Mouse (Mus musculus) large intestine, adult 2 months (tissue): ENCODE data around the gene Pphln1. TPM values are rescaled to one million over a fixed set of nuclear protein-coding genes. Genes with fewer than 3 reads are reported as not detected.

ENCODE experiments used
- DNase-seq: peaks from one replicate; pipeline ENCODE4 v3.0.0-alpha.2; 2012; ENCODE audit warnings: low read depth, low spot score
- WGBS: fragments of 180-500 bp; shearing (Covaris S2); methylation state at CpG from one replicate; pipeline ENCODE4 v1.1.7; 2018; 5-methylcytosine and 5-hydroxymethylcytosine counted together
- polyA plus RNA-seq: library from polyadenylated mRNA; depleted of rRNA; stranded (reverse); fragments of >200 nt; gene quantifications from 2 replicates; pipeline ENCODE4 v1.2.3, GENCODE M21; 2012

Pphln1 gene
- polyA plus RNA-seq, 1 experiment, result 4.2 TPM

DNA sequence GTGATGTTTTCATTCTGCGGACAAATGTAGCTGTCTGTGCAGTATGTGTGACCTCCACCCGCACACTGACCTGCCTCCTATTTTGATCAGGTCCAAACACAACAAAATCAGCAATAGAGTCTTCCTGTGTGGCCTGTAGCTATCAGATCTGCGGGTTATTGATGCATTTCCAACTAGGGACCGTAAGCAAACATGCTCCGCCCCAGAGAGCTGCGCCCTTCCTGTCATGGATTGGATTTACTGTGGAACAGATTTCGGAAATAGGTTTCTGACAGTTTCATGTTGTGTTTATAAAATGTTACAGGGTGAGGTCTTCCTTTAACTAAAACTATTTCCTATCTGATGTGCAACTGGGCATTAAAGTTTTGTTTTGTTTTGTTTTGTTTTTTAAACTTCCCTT, 87.9 kb downstream of the Pphln1 start:
- no peak for DNase-seq
- WGBS, result 65% methylated on average over 7 of the region's 7 CpGs

DNA sequence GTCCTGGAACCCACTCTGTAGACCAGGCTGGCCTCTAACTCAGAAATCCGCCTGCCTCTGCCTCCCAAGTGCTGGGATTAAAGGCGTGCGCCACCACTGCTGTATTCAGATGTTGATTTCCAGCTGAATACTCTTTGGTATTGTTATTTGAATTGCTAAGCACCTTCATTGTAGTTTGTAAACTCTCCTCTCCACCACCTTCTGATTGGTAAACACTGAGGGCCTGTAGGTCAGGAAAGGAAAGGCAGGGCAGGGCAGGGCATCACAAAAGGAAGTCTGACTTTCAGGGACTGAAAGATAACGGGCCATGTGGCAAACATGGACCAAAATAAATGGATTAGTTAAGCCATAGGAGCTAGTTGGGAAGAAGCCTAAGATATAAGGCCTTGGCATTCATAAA, 91.4 kb downstream of the Pphln1 start:
- no peak for DNase-seq
- 79% methylated on average over 4 of the region's 4 CpGs for WGBS

DNA sequence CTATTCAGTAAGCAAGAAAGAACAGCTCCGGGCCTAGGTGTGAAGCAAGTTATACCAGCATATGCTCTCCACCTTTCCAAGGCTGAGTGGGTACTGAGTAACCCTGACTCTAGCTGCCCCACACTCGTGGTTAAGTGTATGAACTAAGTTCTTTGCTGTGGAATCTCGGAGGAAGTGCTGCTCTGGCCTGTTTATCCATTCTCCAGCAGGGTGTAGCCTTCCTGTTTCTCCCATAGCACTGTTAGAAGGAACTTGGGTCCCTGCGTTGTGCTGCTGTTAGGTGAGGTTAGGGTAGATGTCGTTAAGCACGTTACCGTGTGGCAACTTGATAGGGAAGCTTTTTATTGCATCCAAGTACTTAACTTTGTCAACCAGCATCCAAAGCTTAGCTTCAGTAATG, 96.5 kb downstream of the Pphln1 start:
- DNase-seq, result no peak
- WGBS, result 62% methylated on average over 7 of the region's 7 CpGs

DNA sequence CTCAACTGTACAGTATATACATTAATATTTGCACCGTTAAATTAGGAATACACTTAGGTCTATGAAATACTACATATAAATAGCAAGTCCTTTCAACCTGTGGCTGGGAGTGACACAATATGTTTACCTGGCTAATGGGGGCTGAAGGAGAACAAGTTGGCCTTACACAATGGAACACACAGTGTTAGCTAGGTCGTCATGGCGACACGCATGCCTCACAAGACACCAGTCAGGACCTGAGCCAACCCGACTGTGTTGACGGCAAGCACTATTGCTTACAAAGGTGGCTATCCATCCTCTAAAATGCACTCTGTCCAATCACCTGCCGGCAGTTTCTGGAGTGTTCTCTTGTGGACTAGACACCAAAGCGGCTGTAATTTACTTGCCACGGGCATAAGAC, 101.7 kb downstream of the Pphln1 start:
- 79% methylated on average over 9 of the region's 9 CpGs for WGBS
- DNase-seq, result no peak

DNA sequence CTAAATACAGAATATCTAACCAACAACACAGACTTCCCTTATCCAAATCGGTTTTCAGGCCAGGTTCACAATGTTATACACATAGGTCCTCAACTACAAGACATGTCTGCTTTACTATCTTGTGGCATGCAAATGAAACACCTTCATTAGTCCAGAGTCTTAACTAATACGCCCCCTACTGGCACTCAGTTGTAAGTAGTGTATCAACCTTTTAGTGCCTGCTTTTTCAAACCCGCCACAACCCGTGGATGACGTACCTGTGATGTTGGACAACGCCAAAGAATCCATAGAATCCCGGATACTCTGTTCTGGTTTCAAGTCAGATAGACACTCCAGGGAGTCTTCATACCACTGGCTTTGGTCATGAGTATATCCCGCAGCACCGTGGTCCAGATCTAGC, 104.6 kb downstream of the Pphln1 start:
- WGBS, result 95% methylated on average over 9 of the region's 9 CpGs
- no peak for DNase-seq

DNA sequence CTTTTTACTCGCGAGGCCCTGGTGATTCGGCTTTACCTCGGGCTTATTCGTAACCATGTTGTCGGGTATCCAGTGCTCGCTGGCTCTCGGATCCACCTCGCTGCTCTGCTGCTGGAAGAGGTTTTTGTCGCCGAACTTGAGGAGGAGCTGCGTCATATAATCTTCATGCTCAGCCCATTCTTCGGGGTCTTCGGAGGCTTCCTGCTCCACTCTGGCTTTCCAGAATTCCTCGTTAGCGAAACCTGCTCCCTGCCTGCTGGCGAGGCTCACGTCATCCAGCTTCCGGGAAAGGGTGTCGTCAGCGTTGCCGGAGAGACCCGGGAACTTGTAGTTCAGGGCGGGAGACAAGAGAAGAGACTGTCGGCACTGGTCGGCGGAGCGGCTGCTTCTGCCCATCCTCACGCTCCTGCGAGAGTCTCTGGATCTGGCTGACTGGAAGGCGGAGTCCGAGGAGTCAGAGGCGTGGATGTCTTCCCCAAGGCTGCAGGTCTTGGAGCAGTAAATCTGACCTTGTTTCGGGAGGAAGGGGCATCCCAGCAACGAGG, 105.1 kb downstream of the Pphln1 start:
- DNase-seq, result no peak
- 97% methylated on average over 35 of the region's 35 CpGs for WGBS

DNA sequence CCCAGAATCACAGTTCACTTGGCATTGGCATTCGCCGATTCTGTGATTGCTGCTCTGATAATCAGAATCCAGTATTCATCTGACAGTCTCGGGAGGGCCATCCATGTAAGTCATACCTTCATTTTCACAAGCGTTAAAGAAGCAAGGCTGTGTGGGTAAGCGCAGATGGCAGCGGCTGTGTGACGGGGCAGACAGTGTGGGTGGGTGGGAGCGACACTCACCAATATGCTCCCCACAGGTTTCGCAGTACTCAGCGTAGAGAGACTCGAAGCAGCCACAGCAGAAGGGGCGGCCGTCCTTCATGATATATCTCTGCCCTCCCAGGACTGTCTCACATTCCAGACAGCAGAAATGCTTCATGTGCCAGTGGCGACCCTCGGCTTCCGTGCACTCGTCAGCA, 106.7 kb downstream of the Pphln1 start:
- no peak for DNase-seq
- 95% methylated on average over 17 of the region's 17 CpGs for WGBS

DNA sequence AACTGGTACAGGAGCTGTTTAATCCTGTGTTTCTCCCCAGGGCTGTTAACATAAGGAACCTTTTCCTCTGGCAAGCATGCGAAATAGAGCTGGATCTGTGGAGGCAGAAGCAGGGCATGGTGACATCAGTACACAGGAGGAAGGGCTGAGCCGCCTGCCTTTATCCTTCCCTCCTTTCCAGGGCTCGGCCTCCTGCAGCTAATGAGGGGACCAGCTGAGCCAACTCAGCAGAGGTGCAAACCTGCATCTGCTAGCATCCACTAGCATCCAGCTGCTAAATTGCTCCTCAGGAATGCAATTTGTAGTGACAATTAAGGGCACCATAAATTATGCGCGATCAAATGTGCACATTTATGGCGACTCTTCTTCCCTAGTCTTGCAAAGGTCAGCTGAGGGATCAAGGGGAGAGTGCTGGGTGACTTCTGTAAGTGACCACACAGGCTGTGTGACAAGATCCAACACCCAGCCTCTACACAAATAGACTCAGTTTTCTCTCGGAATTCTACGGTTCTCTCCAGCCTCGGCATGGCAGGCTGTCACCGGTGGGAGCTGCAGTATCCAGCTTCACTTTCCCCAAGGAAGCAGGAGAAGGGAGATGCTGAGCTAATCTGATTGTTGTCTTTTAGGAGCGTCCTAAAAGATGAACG, 112.7 kb downstream of the Pphln1 start:
- 68% methylated on average over 12 of the region's 12 CpGs for WGBS
- DNase-seq, result no peak

DNA sequence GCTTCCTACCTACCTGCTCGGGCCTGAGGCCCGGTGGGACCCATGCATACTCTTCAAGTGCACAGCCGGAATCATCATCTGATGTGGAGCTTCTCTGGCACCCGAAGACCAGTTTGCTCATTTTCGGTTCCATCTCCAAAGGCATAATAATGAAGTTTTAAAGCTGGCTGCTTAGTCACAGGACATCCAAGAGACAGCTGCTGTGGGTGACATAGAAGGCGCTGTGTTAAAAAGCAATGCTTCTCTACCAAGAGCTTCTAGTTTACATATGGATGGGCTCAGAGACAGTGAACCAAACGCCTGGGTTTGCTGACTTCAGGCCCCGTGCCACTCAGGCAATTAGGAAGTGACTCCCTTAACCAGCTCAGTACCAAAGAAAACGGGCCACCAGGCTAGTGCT, 114.3 kb downstream of the Pphln1 start:
- 66% methylated on average over 9 of the region's 9 CpGs for WGBS
- DNase-seq, result no peak

DNA sequence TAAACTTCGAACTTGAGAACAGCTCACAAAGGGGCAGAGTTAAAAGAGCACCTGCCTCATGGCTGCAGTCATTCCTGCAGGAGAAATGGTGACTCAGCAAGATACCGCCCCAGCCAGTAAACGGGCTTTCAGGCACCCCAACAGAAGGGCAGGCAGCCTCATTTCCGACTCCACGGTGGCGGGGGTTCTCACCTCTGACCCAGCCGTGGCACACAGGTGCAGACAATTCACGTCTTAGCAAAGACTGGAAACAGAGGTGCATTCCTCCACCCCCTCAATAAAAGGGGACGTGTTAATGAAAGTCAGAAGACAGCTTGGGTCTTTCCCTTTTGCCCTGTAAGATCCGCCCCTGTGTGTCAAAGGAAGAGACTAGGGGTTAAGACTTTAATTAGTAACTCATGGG, 115.8 kb downstream of the Pphln1 start:
- no peak for DNase-seq
- 11% methylated on average over 10 of the region's 10 CpGs for WGBS

DNA sequence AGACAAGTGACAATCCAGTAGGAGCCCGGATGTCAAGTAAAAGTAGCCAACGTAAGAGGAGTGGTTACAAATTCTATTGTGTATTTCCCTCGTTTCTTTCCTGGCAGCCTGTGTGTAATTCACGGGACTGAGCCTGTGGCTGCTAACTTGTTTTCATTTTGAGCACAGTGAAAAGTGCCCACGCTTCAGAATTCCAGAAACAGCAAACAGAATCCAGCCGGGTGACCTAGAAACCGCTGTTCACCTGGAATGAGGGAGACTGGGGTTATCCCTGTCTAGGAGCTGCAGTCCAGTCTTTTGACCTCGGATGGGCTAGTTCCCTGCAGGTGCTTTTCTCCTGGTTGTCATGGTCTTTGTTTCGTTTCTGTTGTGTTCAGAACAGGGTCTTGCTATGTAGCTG, 117.2 kb downstream of the Pphln1 start:
- no peak for DNase-seq
- 65% methylated on average over 9 of the region's 9 CpGs for WGBS

DNA sequence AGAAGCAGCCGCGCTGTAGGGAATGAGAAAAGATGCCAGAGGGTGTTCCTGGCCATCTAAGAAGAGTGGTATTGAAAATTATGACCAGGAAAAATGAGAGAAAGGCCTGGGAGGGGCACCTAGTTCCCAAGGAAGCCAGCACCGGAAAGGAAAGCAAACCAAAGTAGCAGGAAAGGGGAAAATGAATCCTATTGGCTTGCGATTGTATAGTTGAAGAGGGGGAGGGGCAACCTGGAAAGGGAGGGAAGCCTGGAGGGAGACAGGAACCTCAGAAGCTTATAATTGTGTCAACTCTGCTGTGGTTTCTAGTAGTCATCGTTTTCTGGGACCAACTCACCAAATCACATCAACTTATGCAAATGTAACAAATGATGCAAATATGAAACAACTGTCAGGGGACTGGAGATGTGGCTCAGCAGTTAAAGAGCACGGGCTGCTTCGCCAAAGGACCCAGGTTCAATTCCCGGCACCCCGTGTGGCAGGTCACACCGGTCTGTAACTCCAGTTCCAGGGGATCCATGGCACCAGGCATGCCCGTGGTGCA, 118.9 kb downstream of the Pphln1 start:
- 71% methylated on average over 11 of the region's 11 CpGs for WGBS

DNA sequence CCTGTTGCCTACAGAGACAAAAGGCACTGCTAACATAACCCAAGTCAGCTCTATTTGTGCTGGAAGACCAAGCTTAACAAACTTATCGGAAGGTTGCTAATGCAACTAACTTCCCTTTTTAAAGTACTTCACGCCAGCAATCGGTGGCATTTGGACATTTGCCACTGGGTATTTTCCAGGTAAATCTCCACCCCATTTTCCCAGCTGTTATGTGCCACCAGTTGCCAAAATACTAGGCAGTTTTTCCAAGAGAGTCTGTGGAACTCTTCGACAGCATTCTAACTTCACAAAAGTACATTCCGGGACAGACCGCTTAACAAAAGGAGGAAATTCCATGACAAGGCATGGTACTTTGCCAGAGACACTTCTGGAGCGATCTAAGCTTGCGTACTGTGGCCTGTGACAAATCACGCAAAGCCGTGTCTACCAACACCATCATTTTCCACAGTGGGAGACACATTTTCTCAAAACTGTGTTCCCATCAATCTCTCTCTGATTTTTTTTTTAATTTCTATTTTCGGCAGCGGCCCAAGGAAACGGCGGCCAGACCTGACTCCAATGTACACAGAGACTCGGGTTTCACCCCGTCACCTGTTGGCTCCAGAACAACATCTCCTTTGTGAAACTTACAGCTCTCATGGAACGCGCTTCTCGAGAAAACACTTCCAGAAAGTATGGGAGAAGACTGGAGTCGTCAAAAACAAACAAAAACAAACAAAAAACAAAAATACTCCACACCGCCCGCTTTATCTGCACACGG, 120.2 kb downstream of the Pphln1 start:
- peak; percentile 24 for DNase-seq
- 1% methylated on average over 23 of the region's 23 CpGs for WGBS

More for the DNA sequence above, 118.9 kb downstream of the Pphln1 start:
- DNase-seq, result no peak

DNA sequence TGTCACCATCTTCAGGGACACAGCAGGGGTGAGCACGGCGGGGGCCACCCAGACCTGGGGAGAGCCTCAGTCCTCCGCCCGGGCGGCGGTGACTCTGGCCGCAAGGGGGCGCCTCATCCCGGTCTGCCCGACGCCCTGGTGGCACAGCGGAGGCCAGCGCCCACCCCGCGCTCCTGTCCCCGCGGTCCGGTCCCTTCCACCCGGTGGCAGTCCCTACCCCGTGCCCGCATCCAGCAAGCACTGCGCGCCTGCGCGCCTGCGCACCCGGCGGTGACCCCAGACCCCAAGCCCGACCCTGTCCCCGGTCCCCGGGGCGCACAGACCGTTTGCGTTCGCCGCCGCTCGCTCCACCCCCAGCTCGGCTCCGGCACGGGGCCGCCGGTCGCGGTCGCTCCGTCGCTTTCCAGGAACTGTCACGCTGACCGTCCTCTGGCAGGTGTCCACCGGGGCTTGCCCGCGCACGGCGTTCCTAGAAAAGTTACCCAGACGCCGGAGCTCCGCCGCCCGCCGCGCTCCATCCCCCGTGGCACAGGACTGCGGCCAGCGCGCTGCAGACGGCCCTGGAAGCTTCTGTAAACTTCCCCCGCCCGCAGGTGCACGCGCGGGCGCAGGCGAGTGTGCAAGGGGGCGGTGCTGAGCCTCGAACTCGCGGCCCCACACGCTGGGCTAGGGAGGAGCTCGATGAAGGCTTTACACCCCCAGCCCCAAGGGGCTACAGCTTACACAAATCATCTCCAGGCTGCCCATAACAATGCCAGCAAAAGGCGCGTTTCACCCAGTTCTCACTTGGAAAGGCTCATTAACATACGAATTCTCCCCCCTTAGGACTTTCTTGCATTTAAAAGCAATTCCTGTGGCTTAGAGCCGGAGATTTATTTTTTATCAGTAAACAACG, 121.0 kb downstream of the Pphln1 start:
- no peak for DNase-seq
- under 1% methylated on average over 85 of the region's 85 CpGs for WGBS

DNA sequence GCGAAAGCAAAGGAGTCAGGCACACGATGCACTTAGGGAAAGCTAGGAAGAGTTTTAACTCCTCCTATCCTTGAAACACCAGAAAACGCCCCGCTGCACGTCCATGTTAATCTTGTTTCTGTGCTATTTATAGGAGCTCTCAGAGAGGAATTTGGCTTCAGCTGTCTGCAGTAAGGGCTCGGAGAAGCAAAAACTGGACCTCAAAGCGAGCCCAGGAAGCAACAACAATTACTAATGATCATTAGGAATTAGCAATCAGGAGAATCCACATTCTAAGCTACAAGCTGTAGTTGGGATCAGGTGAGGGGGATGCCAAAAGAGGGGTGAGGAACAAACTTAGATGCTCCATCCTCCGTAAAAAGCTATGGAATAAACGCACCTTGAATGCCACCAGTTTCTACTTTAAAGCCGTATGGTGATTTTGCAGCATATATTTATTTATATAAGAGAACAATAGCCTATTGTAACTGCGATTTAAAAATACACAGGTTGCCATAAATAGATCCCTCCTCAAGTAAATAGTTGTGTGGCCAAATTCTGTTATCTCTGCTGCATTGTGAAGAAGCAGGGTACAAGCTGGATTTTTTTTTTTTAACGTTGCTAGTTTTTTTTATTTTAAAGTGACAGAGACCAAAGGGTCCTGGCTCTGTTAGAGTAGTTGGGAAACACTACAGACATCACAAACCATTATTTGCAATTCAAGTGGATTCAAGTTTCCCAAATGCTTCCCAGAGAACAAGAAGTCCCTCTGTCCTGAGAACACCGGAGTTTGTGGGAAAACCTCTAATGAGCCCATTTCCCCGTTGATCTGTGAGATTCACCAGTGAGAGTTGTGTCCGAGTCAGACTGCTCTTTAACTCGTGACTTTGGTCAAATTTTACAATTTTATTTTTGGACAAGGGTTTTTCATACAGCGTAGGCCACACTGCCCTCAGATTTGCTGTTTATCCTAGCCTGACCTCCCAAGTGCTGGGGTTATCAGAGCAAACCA, 122.0 kb downstream of the Pphln1 start:
- 17% methylated on average over 17 of the region's 17 CpGs for WGBS
- DNase-seq, result no peak

DNA sequence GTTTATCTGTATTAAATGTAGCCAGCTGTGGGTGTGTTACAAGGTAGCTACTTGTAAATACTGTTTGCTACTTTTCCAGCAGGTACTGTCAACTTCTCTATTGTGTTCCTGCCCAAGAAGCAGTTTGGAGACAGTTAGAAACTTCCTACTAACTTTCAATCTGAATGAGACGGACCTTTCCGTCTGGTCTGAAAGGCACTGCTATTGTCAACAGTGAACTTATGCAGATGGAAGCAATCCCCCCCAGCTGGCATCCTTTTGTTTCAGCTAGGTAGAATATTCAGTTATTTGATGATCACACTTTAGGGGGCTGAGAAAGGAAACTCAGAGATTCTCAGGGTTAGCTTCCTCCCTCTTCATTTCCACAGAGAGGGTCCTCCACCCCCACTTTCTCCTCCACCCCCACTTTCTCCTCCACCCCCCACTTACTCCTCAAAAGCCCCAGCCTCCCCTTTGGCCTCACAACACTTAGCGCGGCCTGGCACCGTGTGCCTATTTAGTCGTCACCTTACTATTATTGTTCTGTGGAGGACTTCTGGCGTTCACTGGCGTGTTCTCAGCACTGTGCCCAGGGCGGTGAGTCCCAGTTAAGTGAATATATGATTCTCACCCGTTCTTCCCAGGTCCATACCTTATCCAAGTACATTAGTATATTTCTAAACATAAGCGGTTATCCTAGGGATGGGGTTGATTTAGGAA, 123.1 kb downstream of the Pphln1 start:
- 78% methylated on average over 11 of the region's 11 CpGs for WGBS
- DNase-seq, result no peak

DNA sequence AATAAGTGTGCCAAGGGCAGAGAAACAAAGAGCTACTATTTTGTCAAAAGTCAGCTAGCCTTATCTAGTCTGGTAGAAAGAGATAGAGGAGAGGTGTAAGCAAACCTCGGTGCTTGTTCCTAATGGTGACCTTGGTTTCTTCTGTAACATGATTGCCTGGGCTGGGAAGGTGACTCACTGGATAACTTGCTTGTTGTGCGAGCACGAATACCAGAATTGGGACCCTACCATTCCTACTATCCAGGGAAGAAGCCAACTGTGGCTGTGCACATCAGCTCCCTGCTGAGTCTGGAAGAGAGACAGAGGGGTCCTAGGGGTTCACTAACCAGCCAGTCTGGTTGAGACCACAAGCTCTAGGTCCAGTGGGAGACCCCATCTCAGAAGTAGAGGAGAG, 123.6 kb downstream of the Pphln1 start:
- DNase-seq, result no peak
- WGBS, result 66% methylated on average over 3 of the region's 3 CpGs

DNA sequence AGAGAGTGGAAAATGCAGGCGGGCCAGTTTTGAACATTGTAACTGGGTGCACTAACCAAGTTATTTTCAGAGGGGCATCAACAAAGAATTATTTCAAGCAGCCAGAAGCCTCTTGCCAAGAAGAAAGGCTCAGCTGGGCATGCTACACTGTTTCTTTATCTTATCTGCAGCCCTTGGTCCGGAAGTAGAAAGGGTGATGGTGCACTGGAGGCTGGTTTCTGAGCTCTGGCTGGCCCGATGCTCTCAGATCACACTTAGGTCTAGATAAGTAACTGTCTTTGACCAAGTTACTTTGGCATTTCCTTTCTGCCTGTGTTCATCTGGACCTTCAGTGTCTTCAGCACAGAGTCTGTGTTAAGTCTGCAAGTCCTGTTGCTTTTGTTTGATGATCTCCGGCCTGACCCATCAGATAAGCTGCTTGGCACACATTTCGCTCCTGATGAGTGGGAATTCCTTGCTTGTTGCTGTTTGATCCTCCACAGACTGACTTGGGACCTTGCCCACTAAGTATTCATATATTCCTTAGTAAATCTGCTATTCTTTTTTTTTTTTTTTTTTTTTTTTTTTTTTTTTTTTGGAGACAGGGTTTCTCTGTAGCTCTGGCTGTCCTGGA, 127.3 kb downstream of the Pphln1 start:
- no peak for DNase-seq
- 80% methylated on average over 5 of the region's 5 CpGs for WGBS
